Mouse (Mus musculus) brown adipose tissue, adult 24 weeks (tissue): ENCODE data around the gene Ncoa5. TPM values are rescaled to one million over a fixed set of nuclear protein-coding genes. Genes with fewer than 3 reads are reported as not detected.

Source experiments
- H3K27ac ChIP-seq: fragments of 200-500 bp; replicated peaks from 2 replicates; pipeline ENCODE4 v1.5.1; 2012; ENCODE audit warnings: low read depth, mild to moderate bottlenecking, low read length
- H3K4me1 ChIP-seq: fragments of 200-500 bp; 2 replicates; pipeline ENCODE4 v1.6.1; 2012; ENCODE audit warnings: low read length, mixed read lengths; ENCODE audit not compliant: control insufficient read depth, insufficient read depth, insufficient read length
- H3K4me3 ChIP-seq: fragments of 200-500 bp; 2 replicates; pipeline ENCODE4 v1.5.1; 2012; ENCODE audit warnings: low read depth, mild to moderate bottlenecking, low read length, moderate library complexity; ENCODE audit not compliant: insufficient read depth
- polyA plus RNA-seq: library from polyadenylated mRNA; stranded (reverse); fragments of >200 nt; gene quantifications from 2 replicates; pipeline ENCODE4 v1.2.4, GENCODE M21; 2012; ENCODE audit not compliant: missing spikeins, insufficient read depth, insufficient read length

The Ncoa5 gene
- polyA plus RNA-seq, 1 experiment: 7.5 TPM

DNA sequence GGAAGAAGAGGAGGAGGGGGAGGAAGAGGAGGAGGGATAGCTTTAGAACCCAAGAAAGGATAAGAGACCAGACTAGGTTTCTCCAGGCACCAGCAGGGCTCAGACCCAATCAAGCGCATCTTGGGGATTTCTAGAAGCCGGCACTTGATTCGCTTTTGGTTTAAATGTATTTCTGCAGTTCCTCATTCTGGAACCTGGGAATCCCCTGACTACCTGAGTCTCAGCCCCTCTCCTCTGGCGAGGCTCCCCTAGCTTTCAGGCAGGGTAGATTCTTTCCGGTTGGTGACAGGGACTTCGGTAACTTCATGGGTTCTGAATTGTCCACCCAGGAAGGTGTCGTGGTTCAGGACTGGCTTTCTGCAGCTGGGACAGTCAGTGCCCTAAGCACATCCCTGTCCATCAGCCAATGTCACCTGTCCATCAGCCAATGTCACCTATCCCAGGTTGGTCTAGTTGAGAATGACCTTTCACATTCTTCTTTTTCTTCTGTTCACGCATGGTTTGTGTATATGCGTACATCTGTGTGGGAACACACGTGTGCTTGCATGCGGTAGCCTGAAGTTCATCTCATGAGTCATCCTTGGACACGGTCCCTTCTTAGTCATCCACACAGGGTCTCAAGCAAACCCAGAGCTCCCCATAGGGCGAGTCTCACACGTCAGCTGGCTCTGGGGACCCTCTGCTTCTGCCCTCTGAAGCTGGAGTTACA, 21.9 kb upstream of the Ncoa5 start:
- H3K4me3 ChIP-seq: peak overlapping the region; percentile 53
- H3K4me1 ChIP-seq: no peaks in the 10 kb centered on the region
- H3K27ac ChIP-seq: no peak overlapping the region

DNA sequence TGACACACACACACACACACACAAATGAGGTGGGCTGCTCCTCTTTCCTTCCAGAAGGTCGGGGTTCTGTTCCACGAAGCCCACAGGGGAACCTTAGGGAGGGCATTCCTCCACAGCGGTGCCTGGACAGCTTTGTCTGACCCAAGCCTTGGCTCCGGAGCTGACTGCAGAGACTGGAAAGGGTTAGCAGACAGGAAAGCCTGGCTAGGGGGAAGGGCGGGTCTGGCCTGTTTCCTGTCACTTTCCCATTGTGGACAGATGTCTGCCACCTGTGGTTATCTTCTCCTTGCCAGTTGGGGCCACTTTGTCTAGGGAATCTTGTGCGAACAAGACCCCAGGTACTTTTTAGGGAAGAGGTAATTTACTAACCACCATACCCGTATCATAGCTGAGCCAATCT, 21.2 kb upstream of the Ncoa5 start:
- peak overlapping the region; percentile 53 for H3K4me3 ChIP-seq
- no peaks in the 10 kb centered on the region for H3K4me1 ChIP-seq
- no peak overlapping the region for H3K27ac ChIP-seq

DNA sequence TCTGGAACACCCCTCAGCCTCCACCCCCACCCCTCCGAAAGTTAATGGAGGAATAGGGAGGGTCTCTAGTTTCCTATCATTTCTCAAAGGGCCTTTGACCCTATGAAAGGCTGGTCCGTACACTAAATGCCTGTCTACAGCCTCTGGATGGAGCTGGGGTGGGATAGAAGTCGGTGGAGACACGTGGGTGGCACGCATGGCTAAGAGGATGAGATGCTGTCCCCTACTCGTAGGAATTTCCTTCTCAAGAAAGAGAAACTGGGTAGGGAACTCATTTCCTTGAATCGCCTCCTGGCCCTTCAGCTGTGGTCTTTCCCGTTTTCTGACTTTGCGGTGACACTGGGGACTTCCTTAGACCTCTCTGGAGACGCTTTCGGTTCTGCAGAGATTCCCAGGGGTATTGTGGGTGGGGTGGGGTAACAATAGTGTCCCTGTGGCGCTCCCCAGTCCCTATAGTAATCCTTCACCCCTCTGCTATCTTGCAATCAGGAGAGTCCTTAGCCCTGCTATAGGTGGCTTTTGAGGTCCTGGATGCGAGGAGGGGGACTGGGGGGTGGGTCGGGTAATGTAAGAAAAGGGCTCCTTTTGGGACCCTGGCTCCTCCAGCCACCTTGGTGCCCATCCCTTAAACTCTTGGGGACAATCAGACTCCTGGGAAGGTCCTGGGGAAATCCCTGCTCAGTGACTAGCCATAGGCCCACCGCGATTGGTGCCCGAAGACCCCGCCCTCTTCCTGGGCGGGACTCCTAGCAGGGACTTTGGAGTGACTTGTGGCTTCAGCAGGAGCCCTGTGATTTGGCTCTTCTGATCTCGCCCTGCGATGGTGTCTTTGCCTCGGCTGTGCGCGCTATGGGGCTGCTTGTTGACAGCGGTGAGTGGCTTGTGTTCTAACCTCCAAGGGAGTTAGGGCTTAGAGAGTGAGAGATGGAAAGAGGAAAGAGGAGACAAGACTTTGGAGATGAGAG, 20.5 kb upstream of the Ncoa5 start, which contains the start of gene Cd40:
Gene Cd40 (plus strand): TSS at position 740 of the 965 bp plus-strand sequence.
- H3K27ac ChIP-seq: peak within 1 kb of the TSS; percentile 44; the same call in 1 of the 2 replicates
- H3K4me1 ChIP-seq: no peaks in the 10 kb centered on the region
- H3K4me3 ChIP-seq: peak within 1 kb of the TSS; percentile 53

DNA sequence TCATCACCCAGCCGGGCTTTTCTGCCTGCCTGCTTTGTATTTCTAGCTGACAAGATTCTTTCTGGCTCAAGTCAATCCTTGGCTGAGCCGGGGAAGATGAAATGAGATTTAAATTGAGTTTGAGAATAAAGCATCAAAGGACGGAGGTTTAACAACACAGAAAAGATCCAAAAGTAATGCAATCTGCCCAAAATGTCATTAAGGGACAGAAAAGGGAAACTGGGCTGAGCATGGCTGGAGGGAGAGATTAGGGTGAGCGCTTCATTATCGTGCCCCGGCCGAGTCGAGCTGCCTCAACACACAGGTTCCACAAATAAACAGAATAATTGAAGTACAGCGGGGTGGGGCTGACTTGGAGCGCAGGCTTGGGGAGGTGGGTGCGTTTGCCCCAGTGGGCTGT, 16.9 kb upstream of the Ncoa5 start:
- no peak overlapping the region for H3K27ac ChIP-seq
- H3K4me3 ChIP-seq: no peak overlapping the region
- no peaks in the 10 kb centered on the region for H3K4me1 ChIP-seq

DNA sequence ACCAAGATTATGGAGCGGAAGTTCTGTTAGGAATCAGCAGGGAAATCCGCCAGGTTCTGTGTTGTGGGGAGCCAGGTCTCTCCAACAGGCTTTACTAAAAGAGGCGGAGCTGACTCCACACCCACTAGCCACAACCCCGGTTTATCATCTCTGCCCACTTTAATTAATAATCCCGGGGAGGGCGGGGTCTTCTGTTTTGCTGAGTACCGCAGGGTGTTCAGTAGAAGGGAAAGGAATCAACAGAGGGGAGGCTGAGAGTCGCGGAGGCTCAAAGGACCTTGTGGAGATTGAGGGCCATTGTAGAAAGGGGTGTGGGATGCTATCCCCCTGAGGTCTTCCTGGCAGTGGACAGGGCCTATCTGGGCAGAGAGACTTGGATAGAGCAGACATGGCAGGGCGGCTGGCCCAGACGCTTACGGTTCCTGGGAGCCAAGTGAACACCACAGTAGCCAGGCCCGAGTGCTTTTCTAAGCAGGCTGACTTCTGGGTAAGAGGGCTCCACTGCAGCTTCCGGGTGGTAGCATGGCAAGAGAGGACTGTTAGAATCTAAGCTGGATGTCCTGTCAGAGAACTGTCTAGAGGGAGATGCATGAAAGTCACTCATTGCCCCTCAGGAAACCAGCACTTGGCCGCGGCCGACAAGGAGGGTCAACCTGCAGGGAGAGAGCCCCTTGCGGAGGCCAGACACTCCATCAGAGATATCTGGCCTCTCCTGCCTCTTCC, 16.3 kb upstream of the Ncoa5 start:
- H3K4me1 ChIP-seq: no peaks in the 10 kb centered on the region
- no peak overlapping the region for H3K4me3 ChIP-seq
- no peak overlapping the region for H3K27ac ChIP-seq

DNA sequence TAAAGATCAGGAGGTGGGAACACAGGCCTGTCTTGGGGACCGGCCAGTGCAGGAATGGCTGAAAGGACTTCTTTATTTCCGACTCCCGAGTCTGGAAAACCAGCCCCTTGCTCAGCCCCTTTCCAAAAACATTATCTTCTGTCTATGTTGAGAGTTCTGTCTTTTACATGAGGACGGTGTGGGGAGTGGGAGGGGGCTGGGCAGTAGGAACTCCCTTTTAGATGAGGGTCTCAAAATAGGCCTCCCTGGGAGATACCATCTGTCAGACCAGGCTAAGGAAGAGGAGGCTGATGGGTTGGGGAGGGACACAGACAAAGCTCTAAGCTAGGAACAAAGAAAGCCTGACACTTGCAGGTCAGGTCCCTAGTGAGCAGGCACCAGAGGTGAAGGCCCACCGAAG, 14.4 kb upstream of the Ncoa5 start:
- Histone ChIP-seq H3K27ac (no peak overlapping the region), H3K4me3 (no peak overlapping the region), H3K4me1 (no peaks in the 10 kb centered on the region)

DNA sequence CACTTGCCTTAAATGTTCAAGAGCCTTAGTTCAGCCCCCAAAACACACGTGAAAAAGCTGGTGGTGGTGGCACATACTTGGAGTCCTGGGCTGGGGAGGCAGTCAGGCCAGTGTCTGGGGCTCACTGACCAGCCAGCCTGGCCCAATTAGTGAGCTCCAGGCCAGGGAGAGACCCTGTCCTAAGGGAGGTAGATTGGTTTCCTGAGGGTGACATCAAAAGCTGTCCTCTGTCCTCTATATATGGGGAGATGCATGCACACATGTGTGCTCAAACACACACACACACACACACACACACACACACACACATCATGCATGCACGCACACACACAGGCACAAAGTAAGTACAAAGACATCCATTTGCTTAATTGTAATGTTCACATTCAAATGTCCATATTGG, 9.1 kb upstream of the Ncoa5 start:
- no peak overlapping the region for H3K4me3 ChIP-seq

DNA sequence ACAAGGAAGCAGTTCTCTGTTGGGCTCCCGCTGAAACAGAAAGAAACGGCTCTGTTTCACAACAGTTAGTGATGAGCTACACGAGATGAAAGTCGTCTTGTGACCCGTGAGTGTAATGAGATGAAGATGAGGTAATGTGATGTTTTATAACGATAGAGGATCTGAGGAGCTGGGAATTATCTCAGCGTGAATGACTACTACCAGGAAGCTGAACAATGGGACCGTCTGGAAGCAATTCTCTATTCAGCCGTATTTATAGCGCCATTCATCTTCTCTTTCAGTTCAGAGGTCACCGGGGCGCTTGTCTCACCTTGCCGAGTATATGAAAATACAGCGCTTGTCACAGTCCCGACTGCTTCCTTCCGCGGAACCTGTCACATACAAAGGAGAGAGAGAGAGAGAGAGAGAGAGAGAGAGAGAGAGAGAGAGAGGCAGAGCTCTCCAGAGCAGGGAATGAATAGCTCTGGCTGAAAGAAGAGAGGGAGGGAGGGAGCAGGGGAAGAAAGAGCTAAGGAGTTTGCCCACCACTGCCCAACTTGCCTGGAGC, 8.5 kb upstream of the Ncoa5 start:
- Histone ChIP-seq H3K4me1 (no peaks in the 10 kb centered on the region), H3K27ac (no peak overlapping the region), H3K4me3 (no peak overlapping the region)

More for the DNA sequence above, 9.1 kb upstream of the Ncoa5 start:
- no peaks in the 10 kb centered on the region for H3K4me1 ChIP-seq
- H3K27ac ChIP-seq: no peak overlapping the region

DNA sequence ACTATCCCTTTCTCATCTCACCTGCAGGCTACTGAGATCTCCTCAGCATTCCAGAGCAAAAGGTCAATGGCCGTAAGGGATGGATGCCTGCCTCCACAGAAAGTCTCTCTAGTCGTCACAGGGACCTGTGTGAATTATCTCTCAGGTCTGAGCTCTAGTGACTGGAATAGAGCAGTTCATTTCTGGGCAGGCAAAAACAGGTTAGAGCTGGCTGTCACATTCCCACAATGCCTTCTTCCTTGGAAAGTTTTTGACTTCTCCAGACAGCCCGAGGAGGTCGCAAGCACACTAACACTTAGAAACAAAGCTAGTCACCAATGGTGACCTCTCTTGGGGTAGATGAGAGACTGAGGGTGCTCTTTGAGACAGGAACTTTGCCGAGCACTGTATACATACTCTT, 7.5 kb upstream of the Ncoa5 start:
- Histone ChIP-seq H3K27ac (no peak overlapping the region), H3K4me1 (no peaks in the 10 kb centered on the region), H3K4me3 (no peak overlapping the region)

DNA sequence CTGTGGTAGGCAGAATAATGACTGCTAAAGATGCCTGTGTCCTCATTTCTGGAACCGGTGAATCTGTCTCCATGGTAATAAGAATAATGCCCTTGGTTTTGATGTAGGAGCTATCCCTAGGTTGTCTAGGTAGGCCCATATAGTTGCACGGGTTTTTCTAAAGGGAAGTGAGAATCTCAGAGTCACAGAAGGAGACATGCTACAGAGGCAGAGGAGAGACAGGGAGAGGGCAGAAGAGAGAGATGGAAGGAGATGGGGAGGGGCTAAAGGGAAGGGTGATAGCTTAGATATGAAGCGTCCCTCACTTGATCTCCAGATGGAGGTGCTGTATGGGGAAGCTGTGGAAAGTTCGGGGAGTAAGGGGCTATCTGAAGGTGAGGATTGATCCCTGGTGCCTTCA, 2.7 kb upstream of the Ncoa5 start:
- Histone ChIP-seq H3K4me1 (no peaks in the 10 kb centered on the region), H3K27ac (no peak overlapping the region), H3K4me3 (no peak overlapping the region)

DNA sequence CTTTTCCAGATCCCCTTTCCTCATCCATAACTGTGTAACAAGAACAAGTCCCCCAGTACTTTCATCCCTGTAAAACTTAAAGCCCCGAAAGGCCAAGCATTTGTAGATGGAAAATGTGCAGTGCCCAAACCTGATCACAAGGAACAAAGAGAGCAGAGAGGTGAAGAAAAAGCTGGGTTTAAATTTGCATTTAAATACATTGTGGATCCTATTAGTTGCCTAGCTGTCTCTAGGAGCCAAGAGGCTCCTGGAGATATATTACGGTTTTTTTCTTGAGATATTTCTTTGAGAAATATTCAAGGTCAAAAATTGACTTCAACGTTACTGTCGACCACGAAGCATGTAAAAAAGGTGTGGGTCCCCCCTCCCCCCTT, 378 bp upstream of the Ncoa5 start:
- Histone ChIP-seq H3K27ac (no peak overlapping the region), H3K4me3 (peak overlapping the region; percentile 95), H3K4me1 (no peaks in the 10 kb centered on the region)

DNA sequence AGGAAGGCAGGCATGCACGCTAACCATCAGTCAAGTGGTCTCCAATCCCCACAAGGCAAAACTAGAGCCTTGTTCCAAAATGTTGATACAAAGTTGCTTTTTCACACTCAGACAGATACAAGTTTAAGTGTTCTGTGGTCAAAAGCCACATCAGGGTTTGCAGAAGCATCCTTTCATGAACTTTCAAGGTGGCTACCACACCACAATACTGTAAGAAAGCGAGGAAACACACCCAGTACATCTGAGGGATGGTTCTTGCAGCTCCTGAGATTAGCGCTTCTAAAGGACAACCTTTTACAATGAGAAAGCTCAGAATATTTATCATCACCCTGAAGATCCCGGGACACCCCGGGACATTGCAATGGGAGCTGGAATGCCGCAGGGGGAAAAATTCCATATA, 1.4 kb downstream of the Ncoa5 start:
- no peaks in the 10 kb centered on the region for H3K4me1 ChIP-seq
- no peak overlapping the region for H3K27ac ChIP-seq
- H3K4me3 ChIP-seq: peak overlapping the region; percentile 95

DNA sequence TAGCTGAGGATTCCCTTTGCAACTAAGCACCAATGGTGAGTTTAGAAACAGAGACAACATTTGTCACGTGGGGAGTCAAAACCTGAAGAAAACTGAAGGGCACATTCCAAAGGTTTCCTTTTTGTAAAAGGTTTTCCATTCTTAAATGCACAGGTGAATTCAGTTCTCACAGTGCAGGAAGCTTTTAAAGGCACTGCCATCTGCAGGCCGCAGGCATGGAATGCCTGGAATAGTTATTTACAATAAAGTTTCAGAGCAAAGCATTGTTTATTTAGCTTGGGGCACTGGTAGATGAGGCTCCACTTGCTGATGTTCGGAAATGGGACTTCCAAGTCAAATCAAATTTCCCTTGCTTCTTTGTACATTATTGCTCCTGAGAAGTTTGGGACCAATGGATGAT, 2.1 kb downstream of the Ncoa5 start:
- Histone ChIP-seq H3K27ac (no peak overlapping the region), H3K4me3 (no peak overlapping the region), H3K4me1 (no peaks in the 10 kb centered on the region)

DNA sequence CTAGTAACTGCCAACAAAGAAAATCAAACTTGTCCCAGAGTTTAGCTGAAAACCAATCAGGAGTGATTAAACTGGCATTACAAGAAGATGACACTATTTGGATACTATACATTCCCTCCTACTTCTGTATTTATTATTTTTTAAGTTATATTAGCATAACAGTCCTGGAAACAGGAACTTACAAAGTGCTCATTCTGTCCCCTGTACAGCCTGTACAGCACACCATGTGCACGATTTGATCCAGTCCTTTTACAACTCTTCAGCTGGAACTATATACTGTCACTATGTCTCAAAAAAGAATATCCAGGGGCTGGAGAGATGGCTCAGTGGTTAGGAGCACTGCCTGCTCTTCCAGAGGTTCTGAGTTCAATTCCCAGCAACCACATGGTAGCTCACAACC, 7.5 kb downstream of the Ncoa5 start:
- peaks cover 6% of the 10 kb centered on the region for H3K4me1 ChIP-seq
- H3K4me3 ChIP-seq: no peak overlapping the region
- no peak overlapping the region for H3K27ac ChIP-seq

DNA sequence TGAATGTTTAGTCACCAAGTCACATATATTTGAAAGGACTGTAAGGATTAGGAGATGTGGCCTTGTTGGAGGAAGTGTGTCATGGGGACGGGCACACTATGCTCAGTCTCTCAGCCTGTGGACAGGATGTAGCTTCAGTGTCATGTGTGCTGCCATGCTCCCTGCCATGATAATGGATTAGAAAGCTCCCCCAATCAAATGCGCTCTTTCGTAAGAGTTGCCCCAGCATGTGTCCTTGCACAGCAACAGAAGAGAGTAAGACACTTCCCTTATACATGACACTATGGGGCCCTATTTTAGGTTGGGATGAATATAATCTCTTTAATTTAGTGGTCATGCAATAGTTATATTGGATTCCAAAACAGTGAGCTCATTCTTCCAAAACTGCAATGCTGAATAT, 14.2 kb downstream of the Ncoa5 start:
- Histone ChIP-seq H3K4me3 (no peak overlapping the region), H3K4me1 (no peaks in the 10 kb centered on the region; the same call in 1 of the 2 replicates), H3K27ac (no peak overlapping the region)
